Mouse (Mus musculus) olfactory bulb, adult 2 months (tissue): Measurements from ENCODE around the gene Bzw2.

Experiments used
- CTCF ChIP-seq: fragments of 200-500 bp; IDR thresholded peaks from 2 replicates; pipeline ENCODE4 v1.5.1; 2012; ENCODE audit warnings: low read depth, mild to moderate bottlenecking, low read length, moderate library complexity; ENCODE audit not compliant: insufficient read depth
- POLR2A ChIP-seq: fragments of 200-500 bp; IDR thresholded peaks from 2 replicates; pipeline ENCODE4 v1.6.1; 2012; ENCODE audit warnings: mild to moderate bottlenecking, low read depth, low read length, moderate library complexity; ENCODE audit not compliant: insufficient read depth

- no peak for TF ChIP-seq CTCF
- TF ChIP-seq POLR2A = no peak
These were observed 111.7 kb downstream of the Bzw2 start for GRCm38 (mm10) chr12:36046196-36046595.
